Mouse (Mus musculus) adrenal gland, adult 2 months (tissue): Measurements from ENCODE around the gene Rasgef1a. TPM values are rescaled to one million over a fixed set of nuclear protein-coding genes. Genes with fewer than 3 reads are reported as not detected.

Source experiments
- DNase-seq: peaks from one replicate; pipeline ENCODE4 v3.0.0; 2021
- polyA plus RNA-seq: library from polyadenylated mRNA; depleted of rRNA; stranded (reverse); fragments of >200 nt; gene quantifications from 2 replicates; pipeline ENCODE4 v1.2.3, GENCODE M21; 2012
- total RNA-seq, 2 experiments: library from RNA; stranded (reverse); gene quantifications; 2 replicates each; pipeline ENCODE4 v1.2.3; 2021

Rasgef1a gene
- total and polyA plus RNA-seq, 3 experiments: 0.07 to 0.31 (median 0.20) TPM

DNA sequence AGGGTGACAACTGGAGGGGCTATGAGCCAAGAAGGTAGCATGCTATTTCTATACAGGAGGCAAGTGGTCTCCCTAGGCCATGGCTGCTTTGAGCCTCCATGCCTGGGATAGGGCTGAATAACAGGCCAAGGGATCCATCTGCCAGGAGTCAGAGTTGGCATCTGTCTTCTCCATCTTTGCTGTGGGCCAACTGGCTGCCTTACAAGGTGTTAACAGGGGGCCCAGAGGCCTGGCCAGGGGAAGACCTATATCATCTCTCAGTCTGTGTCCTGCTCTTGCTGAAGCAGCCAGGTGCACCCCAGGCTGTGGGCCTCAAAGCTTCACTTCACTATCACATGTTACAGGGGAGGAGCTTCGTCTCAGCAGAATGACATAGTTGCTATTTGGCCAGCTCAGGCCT lies 60.9 kb downstream of the Rasgef1a start:
- DNase-seq: no peak

- no peak for DNase-seq
Measured at GRCm38 (mm10) chr6:118074151-118074550, 62.9 kb downstream of the Rasgef1a start.

GRCm38 (mm10) chr6:118076256-118076655 lies 65.0 kb downstream of the Rasgef1a start:
- no peak for DNase-seq

GRCm38 (mm10) chr6:118076748-118077147 lies 65.5 kb downstream of the Rasgef1a start:
- no peak for DNase-seq

DNA sequence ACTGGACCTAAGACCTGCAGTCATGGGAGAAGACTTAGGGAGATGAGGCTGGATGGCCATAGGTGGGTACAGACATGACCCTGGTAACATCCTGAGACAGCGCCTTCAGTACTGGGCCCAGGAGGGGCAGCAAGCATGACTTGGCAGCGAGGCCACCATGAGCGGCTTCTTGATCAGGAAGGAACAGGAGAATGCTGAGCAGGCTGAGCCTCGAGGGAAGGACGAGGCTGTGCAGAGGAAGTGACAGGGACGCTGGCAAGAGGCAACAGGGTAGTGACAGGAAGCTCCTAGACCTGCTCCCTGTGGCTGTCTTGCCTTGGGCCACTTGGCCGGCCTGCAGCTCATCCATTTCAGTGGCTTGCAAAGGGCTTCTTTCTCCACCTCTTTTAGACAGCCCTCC lies 66.2 kb downstream of the Rasgef1a start:
- DNase-seq: no peak

DNA sequence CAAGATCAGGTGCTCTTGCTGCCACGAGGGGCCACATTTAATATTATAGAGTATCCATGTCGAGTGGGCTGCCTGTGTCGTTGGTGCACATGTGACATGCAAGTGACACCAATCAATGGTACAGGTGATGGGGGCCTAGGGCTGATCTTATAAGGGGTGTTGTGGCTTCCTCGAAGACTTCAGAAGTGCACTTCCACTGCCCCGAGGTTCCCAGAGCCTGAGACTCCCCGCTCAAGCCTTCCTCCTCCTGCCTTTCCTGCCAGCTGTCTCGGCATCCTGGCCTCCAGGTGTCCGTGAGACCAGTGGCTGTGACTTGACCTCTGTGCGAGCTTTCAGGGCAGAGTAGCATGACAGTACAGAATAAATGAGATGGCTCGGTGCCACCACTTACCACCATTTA lies 67.5 kb downstream of the Rasgef1a start:
- DNase-seq: no peak

DNA sequence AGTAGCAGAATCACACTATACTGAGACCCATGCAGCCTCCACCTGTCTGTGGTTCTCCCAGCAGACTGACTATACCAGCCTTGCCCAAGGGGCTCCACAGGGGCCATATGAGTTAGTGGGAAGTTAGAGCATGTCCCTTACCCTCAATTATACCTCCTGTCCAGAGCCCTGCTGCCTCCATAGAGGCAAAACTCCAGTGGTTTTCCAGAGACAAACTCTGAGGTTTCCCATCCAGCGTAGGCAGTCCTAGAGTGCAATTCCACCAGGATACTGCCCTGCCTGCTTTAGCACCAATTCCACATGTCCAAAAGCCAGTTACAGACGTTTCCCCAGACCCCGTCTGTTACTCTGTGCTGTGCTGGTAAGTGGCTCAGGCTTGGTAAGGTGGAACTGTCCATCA lies 68.1 kb downstream of the Rasgef1a start:
- DNase-seq: no peak

DNA sequence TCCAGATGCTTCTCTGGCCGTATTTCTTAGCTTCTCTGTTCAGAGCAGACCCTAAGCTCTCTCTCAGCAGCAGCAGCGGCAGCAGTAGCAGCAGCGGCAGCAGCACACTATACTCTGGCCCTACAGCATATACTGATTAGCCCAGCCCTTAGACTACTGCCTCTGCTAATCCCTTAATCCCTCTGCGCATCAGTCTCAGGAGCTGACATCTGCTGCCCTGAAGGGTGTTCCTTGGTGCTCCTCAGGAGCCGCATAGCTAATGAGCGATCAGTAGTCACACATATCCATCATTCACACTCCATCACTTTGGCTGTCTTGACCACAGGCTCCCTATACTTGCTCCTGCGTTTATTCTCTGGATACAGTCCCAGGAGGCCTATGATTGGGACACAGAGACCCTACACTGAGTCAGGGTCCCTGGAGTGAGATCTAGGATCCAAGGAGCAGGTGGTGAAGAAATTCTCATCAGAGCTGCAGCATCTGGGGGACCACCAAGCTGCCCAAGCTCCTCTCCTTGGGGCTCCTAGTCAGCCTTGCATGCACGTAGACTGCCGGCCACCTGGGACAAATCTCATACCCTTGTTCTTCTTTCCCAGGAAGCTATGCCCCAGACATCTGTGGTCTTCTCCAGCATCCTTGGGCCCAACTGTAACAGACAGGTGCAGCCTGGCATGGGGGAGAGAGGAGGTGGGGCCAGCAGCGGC lies 68.7 kb downstream of the Rasgef1a start:
- no peak for DNase-seq

- no peak for DNase-seq
Measured at GRCm38 (mm10) chr6:118080711-118081110, 69.5 kb downstream of the Rasgef1a start.

DNA sequence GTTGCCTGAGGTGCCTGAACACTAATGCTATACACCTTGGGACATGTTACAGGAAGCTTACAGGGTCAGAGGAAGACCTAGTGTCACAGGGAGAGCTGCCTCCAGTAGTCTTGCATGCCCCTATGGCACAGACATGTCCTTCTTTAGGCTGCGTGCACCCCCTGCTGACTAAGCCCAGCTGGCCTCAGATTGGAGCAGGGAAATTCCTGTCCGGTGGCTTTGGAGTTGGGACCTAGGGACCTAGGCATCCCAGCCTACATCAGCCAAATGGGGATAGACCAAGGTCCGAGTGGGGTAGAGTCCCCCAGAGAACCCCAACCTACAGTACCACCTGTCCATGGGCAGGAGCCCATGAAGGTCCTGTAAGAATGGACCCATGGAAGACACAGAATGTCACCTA lies 71.1 kb downstream of the Rasgef1a start:
- DNase-seq: no peak

DNA sequence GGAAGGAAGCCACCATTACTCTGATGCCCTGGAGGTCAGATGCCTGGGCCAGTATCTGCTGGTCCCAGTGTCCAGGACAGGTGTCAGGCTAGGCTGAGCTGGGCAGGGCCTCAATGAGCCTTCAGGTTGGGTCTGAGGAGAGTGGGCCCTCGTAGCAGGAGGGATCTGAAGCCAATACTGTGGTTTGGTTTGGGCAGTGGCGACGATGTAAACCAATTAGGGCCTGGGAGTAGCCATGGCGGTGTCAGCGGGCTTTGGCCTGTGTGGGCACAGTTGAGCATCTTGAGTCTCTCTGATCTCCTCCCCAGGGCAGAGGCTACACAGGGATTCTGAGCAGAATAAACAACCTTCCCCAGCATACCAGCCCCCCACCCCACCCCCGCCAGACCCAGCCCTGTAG lies 72.4 kb downstream of the Rasgef1a start:
- DNase-seq: no peak

DNA sequence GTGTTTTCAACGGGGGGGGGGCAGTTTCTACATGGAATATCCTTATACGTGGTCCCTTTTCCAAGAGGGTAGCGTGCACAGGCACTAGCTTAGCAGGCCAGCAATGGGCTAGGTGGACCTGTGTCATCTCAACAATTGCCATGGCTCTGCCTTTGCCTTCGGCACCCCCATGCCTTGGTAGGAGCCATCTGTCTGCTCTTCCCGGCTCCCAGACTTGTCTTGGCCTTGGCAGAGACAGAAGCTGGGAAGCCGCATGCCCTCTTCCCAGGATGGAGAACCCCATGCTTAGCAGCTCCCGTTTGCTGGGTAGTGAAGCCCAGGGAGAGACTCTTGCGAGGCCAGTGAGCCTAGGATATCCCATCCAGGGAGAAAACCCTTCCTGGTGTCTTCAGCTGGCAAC lies 73.4 kb downstream of the Rasgef1a start:
- no peak for DNase-seq

GRCm38 (mm10) chr6:118087955-118088354 lies 76.7 kb downstream of the Rasgef1a start:
- DNase-seq: no peak

DNA sequence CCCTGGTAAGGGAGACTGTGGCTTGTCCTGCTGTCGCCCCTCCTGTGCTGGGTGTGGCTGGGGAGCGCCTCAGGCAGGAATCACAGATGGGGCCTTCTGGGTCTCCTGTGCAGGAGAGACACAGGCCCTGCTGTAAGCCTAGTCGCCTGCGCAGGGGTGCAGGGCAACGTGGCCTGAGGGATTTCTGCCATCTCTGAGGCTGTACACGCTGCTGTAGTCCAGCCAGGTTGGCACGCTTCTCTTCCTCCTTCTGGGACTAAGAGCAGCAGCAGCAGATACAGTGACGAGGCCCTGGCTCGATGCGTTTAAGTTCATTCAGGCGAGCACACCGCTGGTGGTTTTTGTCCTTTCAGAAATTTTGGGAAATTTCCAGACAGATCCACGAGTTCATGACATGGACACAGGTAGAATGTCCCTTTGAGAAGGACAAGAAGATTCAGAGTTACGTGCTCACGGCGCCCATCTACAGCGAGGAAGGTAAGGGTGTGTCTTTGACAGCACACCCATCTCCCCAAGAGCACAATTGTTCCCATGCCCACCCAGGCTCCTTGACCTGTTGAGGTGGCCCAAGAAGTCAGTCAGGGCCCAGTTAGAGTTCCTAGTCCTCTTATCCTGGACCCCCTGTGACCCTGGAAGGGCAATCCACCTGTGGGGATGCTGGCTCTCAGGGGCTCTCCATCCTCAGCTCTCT lies 77.7 kb downstream of the Rasgef1a start:
- DNase-seq: no peak

DNA sequence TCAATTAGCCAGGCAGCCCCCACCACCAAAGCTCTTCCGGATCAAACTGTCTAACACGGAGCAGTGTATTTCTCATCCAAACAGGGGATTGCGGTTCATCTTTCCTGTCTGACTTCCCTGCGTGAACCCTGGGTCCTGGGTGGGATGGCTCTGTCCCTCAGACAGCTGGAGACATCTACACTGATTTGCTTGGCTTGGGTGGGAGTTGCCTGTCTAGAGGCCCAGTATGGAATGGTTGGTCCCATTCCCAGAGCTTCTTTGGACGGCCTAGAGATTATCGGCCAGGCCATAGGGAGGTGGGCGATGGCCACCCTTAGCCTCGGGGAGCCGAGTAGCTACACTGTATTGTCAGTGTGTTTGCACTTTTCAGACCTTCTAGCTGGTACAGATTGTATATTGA lies 79.6 kb downstream of the Rasgef1a start:
- no peak for DNase-seq

DNA sequence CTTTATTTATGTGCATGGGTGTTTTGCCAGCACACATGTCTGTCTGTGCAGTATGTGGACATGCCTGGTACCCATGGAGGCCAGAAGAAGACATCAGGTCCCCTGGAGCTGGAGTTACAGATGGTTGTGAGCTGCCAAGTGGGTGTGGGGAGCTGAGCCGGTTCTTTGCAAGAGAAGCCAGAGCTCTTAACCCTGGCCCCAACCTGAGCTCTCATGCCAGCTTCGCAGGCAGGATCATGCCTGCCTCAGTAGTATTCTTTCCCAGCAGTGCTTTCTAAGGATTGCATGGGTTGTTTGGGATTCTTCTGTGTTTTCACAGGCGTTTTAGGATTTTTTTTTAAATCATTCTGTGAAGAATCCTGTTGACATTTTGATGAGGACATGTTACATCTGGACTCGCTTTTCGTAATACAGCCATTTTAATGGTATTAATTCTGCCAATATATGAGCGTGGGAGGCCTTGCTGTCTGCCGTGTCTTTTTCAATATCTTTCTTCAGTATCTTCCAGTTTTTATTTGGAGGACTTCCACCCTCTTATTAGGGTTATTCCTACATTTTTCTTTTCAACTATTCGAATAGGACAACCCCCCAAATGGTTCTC lies 86.6 kb downstream of the Rasgef1a start:
- no peak for DNase-seq

DNA sequence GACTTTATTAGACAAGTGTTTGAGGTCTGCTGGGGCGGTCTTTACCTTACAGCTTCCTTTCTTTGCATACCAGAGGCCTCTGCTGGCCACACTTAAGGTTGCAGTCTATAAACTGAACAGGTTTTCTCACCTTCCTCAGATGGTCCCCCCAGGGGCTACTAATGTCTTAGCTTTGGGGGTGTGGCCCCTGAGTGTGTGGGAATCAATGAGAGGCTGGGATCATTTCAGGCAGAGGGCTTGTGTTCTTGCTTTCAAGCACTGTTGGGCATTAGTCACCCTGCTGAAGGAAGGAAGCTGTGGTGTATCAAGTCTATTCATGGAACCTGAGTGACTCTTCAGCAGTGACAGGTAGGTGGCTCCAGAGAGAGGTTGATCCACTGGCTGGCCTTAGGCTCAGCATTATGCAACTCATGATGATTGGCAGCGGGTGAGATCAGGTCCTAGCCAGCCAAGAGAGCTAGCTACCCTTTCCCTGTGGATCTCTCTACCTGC lies 88.1 kb downstream of the Rasgef1a start:
- no peak for DNase-seq

- DNase-seq: no peak
Measured at GRCm38 (mm10) chr6:118111810-118112209, 100.6 kb downstream of the Rasgef1a start.

GRCm38 (mm10) chr6:118122767-118123166 lies 111.5 kb downstream of the Rasgef1a start:
- no peak for DNase-seq

GRCm38 (mm10) chr6:118126577-118126976 lies 115.3 kb downstream of the Rasgef1a start:
- no peak for DNase-seq

DNA sequence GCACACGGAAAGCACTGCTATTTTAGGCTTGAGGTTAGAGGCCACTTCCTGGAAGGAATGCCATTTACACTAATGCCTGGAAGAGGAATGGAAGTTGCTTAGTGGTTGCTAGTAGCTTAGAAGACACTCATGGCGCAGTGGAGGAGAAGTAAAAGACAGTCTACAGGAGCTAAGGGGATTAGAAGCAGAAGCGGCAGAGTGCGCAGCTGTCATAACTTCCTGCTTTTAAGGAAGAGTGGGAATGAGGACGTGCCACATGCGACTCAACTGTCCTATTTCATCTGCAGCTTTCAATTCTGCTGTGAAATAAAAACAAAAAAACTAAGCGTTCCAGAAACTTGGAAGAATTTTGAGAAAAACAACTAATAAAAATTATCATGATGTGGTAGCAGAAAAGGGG lies 116.0 kb downstream of the Rasgef1a start:
- DNase-seq: no peak

DNA sequence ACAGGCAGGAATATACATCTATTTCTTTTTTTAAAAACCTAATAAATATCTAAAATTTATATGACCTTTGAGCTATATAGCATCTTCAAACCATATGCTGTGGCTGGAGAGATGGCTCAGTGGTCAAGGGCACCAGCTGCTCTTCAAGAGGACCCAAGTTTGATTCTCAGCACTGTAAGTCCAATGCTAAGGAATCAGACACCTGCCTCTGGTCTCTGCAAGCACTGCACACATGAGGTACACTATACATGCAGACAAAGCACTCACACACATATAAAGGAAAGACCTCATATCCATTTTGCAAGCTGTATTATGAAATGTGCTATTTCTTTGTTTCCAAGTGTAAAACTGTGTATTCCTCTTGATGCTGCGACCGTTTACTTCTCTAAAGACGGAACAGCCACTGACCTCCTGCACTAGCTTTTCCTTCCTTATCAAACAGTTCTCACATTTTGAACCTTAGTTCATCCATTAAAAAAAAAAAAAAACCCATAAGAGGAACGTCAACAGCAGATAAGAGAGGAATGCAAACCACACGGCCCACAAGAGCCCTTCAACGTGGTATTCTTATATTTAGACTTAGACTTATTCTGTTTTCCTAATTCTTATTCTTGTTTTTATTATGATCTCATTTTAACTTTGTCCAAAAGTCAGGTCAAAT lies 116.7 kb downstream of the Rasgef1a start:
- DNase-seq: no peak

- no peak for DNase-seq
Measured at GRCm38 (mm10) chr6:118130022-118130421, 118.8 kb downstream of the Rasgef1a start.
